Mouse (Mus musculus): ENCODE results near the gene Lamc1. TPM values are rescaled to one million over a fixed set of nuclear protein-coding genes. Genes with fewer than 3 reads are reported as not detected.
A peak's percentile ranks its signal among the peaks of the same experiment; 100 is the strongest.
"Not testable (repeated sequence)": the region's sequence is repeated elsewhere in the genome, so short reads cannot be mapped to it uniquely, and the experiment has no call there.

Gene Lamc1
- 10 to 100 TPM; 61.1 to 76.0 TPM for total RNA-seq (2021)
- 48.4 and 54.8 TPM in 2 replicates for polyA plus RNA-seq (2012; rRNA removed)
- long read RNA-seq, full-length matches to known transcripts = 11 of 21 reads
- long read RNA-seq, partial matches to known transcripts = 10 of 21 reads
- long read RNA-seq, other reads (novel, unspliced or antisense) = 0 of 21 reads

DNA sequence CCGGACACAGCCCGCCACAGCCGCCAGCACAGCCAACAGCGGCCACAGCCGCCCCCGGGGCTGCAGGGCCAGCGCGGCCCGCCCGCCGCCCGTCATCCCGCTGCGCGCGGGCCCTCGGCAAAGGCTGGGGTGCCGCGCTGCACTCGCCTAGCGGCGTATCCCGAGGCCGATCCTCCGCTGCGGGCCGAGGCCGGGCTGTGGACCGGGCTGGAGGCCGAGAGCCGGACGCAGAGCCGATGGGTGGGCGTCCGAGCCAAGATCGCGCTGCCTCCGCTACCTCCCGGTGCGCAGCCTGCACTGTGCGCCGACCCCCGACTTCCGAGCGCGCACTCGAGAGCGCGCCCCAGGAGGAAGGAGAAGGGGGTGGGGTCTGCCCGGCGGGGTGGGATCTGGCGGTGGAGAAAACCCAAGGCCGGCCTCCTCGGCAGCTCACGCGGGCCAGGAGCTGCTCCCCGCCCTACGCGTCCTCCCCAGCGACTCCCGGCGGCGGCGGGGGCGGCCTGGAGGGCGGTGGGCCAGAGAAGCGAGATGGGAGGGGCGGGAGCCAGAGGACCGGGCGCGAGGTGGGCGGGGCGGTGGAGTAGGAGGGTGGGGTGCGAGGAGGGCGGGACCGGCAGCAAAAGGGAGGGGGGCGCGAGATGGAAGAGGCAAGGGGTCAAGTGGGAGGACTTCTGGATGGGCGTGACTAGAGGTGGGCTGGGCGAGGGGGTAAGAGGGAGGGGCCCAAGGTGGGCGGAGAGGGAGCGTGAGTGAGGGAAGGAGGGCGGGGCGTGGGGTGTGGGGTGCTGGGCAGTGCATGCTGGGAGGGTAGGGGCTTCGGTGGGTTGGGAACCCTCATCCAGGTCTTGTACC, at the start of gene Lamc1:
Gene Lamc1, minus strand, starts transcription at position 343 of the 852 bp plus-strand sequence.
- peak; percentile 96 for DNase-seq

DNA sequence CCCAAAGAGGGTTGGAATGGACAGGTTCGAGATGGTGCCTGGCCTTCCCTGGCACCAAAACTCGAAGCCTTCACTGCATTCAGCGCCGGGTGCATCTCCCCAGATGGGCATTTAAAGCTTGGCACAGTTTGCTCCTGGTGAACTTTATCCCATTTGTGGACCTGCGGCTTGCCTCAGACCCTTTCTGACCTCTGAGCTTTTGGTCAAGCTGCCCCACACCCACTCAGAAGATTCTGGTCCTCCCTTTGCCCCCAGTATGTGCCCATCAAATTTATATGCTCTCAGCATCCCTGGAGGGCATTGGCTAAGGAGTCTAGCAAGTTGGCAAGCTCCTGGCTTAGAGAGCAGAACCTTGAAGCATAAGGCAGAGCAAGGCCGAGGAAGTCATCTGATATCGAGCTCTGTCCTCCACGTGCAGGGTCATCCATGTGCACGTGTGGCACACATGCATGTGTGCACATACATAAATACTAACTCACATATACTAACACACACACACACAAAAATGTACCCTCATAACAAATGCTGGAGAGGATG, 48.2 kb upstream of the Lamc1 start:
- DNase-seq = peak; percentile 20

DNA sequence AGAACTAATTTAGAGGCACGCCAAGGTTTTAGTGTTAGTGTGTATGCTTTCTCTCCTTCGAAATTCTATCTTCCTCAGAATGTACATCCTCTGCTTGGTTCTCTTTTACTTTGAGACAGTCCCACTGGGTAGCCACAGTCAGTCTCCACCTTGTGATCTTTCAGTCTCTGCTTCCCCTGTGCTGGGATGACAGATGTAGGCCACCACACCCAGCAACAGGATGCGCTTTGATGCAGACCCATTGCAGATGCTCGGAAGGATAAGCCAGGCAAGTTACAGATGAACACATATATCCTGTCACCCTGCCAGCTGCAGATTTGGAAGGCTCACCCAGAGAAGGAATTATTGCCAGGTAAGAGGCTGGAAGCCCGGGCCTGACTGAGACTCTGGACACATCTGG, 47.2 kb upstream of the Lamc1 start:
- no peak for DNase-seq

DNA sequence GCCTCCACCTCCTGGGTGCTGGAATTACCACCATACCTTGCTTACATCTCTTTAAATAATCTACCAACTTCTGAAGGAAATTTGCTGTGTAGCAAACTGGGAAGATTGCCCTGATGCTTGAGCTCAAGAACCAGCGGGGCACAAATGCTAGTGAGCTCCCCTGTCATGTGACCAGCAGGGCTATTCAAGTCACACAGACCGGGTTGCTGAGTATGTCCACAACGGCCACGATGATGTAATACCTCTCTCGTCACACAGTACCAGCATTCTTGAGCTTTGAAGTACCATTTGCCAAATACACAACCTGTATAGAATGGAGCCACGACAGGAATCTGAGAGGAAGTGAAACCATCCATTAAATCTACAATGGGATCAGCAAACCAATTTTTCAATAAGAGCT, 46.0 kb upstream of the Lamc1 start:
- DNase-seq = no peak

DNA sequence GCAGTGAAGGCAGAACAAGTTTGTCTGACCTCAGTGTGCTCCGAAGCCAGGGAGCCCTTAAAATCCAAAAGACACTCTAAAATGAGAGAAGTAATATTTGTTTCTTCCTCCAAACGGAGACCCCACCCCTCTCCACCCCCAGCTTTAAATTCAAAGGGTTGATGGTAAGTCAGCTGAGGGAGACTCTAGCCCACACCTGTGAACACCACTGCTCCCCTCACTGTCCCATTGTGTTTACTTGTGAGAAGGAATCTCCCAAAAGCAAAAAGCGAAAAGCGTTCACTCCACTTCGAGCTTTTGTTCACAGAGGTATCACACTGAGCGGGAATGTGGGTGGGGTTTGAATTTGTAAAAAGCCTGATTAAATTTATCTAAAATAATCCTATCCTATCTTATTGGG, 43.9 kb upstream of the Lamc1 start:
- DNase-seq = no peak

DNA sequence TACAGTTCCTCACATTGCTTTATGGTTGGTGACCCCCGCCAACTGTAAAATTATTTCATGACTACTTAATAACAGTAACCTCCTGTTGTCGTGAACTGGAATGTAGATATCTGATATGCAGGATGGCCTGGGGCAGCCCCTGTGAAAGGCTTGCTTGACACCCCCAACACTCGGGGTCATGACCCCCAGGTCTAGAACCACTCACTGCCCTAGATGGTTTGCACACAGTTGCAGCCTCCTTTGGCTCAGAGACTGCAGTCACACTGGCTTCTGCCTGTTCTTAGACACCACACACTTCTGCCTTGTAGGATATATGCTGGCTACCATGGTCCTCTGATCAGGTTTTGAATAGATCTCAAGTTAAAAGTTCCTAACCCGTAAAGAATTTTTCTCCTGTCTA, 41.5 kb upstream of the Lamc1 start:
- no peak for DNase-seq

DNA sequence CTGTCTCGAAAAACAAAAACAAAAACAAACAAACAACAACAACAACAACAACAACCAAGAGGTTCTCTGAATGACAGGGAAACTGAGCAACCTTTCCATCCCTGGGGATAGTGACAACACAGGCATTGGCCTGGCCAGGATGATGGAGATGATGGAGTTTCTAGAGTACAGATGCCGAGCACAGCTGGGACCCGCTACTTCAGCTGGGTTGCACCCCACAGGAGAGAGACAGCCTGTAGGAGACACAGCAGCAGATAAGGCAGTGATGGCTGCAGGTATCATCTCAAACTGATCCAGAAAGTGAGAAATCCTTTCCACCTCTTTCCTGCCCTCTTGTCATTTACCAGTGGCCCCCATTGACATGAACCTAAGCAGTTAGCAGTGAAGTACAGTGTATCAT, 39.3 kb upstream of the Lamc1 start:
- no peak for DNase-seq

DNA sequence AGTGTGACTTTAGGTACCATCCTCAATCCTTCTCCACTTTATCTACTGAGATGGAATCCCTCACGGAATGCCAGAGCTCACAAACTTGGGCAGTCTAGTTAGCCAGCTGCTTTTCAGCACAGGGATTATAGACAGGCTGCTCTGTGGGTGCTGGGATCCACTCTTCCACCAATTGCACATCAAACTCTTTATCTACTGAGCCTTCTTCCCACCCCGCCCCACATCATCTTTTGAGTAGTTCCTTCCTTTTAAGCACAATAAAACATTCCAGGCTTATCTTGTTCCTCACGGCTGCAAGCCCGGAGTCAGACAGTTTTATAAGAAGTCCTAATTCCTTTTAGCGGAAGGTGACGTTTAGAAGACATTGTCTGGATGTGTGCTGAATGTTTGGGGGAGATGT, 36.4 kb upstream of the Lamc1 start:
- no peak for DNase-seq

DNA sequence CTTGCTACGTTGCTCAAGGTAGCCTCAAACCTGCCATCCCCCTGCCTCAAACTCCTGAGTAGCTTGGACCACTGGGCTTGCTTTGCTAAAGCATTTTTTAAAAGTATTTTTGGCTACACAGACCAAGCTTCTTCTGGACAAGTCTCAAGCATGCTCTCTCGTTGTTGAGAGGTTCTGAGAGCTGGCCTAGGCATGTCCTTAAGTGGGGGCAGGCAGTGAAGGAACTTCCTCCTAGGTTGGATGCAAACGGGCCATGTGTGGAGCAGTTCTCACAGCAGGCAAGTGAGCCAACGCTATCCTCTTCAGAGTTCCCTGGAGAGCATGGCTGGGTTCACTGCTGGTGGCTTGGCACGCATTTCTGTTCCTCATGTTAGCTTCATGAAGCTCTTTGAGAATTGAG, 34.5 kb upstream of the Lamc1 start:
- no peak for DNase-seq

DNA sequence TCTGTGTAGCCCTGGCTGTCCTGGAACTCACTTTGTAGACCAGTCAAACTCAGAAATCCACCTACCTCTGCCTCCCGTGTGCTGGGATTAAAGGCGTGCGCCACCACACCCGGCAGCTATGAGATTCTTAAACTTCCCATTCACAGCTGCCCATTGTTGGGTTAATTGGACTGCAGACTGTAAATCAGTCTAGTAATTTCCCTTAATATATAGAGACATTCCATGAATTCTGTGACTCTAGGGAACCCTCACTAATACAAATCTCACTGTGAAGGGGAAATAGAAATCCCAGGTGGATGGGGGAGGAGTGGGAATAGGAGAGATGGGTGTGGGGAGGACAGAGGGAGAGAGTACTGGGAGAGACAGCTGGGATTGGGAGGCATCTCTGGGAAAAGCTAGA, 29.3 kb upstream of the Lamc1 start:
- no peak for DNase-seq

DNA sequence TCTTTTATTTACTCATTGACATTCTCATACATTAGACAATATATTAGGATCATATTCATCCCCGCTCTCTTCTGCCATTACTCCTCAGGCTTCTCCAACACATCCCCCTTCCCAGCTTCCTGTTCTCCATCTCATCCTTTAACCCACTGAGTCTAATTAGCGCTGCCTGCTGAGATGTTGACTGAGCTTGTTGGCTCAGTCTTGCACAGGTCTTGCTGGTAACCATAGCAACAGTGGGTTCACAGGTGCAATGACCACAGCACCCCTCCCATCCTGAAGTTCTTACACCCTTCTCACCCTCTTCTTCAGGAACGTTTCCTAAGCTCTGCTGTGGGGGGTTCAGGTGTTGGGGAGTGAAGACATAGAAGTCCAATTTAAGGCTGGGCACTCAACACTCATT, 28.0 kb upstream of the Lamc1 start:
- no peak for DNase-seq

DNA sequence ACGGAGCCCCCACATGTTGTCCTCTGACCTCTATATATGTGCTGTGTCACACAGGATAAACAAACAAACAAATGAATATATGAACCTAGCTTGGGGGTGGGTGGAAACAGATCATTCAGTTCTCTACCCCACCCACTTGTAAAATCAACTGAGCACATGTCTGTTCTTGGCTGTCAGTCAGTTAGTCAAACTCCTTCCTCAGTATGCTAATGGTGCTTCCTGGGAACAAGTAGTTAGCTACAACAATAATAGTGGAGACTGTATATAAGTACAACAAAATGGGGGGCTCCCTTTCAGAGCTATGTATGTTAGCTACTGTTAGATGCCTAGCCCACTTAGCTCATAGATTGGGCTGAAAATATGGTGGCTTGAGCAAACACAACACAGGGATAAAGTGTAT, 24.6 kb upstream of the Lamc1 start:
- no peak for DNase-seq

DNA sequence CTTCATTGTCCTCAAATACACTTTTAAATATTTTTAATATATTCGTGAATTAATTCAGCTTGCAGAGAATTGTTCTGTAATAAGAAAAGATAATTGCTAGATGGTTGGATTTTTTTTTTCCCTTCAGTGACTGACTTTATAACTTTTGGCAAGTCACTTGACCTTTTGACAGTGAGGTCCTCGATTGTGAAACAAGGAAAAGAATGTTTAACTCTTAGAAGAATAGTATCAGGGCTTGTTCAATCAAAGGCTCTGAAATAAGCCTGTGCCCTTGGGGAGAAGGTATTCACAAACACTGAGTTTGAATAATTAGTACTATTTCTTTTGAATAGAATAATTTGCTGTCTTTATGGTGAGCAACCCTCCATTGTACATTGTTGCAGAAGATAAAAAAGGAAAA, 21.9 kb upstream of the Lamc1 start:
- DNase-seq = peak; percentile 21

DNA sequence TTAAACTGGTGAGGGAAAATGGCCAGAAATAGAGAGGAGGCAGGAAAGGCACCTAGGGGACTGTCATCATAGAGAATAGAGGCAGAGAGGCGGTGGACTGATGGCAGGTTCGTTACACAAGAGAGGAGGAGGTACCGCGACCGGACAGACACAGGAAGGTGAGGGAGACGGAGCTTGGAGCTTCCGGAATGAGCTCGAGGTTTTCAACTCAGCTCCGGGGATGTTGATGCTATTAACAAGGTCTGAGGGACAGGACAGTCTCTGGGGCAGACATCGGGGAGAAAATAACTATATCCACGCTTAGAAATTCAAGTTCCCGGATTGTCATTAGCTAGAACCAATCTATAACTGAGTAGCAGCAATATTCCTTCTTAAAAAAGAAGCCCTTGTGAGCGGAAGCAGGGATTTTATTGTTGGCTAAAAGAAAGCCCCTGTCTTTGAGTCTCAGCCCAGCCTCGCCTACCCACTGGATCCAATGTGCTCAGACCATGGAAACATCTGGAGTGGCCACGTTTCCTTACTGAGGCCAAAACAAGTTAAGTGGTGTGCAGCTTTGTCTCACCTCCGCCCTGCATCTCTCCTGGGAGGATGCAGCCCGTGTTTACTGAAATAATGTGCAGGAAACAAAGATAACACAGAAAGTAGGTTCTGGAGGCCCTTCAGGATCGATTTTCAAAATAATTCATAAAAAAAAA, 21.3 kb upstream of the Lamc1 start:
- DNase-seq = no peak

DNA sequence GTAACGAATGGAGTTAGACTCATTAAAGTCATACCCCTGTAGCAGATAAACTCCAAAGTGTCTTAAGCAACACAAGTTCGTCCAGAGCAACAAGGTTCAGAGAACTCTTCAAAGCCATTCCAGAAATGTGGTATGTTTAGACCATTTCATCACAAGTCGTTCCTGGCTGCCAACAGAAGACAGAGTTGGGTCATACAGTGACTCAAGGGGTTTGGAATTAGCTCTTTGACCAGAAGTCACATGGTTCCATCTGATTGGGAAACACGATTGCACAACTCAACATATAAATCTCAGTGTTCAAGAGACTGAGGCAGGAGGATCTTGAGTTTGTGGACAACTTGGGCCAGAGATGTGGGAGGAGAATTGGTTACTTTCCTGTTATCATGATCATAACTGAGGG, 18.4 kb upstream of the Lamc1 start:
- peak; percentile 63 for DNase-seq

DNA sequence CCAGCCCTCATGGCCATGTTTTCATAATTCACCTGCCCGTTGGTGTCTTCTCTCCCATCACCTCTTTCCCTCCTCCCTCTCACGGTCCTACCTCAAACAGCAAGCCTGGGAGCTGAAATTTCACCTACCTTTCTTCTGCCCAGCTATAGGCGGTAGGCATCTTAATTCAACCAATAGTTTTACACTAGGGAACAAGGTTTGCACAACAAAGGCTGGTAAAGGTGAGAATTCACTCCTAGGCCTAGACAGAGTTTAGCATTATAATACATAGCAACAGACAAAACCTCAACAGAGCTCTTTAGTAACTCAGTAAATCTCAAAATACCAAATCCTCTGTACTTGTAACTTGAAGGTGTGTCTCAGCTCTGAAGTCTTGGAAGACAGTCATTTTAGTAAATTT, 15.1 kb upstream of the Lamc1 start:
- DNase-seq = no peak

DNA sequence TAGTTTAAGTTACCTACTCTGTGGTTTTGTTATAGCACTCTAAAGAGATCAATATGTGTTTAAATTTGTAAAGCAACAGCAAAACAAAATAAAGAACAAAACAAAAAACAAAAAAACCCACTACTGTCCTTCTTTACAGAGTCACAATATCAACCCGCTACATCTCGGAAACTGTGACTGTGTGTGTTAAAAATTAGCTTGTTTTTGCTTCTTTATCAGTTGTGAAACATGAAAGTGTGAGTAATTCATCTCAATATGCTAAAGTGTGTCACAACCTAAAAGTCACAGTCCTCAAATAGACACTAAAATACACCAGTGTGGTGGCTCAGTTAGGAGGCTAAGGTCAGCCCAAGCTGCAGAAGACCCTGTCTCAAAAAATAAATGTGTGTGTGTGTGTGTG, 14.5 kb upstream of the Lamc1 start:
- no peak for DNase-seq

DNA sequence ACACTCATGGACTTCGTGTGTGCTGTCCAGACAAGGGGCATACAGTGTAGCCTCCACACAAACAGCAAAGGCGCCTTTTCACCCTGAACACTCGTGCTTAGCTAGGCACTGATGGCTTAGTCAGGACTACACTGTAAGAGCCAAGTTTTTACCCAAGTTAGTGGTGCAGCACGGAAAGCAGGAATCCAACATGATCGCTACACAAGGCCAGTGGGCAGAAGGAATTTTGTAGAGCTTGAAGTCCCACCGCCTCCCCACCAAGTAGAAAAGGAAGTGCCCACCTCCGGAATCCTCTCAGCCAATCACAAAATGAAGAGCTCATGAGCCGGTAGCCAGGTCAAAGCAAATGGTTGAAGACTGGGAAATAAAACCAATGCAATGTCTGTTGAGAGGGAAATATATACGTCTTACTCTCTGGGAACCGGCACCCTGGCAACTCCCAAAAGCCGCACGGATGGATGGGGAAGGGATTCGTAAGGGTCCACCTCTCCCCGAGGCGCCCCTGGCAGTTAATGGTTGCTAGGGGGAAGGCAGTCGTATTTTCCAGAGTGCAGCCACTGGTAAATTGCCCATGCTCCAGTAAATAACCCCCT, 13.2 kb upstream of the Lamc1 start:
- no peak for DNase-seq

DNA sequence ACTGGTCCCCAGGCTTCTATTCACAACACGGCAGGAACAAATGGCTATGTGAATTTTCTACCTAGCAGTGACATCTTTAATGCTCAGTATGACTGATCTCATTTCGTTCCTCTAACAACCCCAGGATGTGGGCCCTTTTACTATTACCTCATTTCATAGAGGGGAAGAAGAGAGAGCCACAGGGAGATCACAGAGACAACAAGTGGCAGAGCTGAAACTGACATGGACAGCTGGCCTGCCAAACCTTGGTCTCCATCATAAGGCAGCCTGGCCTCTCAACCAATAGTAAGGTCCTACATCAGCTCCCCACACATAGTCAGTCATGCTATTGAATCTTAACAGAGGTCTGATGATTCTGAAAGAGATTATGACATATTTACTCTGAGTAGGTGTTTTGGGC, 12.4 kb upstream of the Lamc1 start:
- no peak for DNase-seq

DNA sequence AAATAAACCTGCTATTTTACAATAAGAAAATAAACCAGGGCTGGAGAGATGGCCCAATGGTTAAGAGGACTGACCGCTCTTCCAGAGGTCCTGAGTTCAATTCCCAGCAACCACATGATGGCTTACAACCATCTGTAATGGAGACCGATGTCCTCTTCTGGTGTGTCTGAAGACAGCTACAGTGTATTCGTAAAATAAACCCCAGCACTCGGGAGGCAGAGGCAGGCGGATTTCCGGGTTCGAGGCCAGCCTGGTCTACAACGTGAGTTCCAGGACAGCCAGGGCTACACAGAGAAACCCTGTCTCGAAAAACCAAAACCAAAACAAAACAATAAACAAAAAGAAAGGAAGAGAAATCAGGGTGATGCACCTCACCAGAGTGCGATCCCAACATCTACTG, 2.9 kb upstream of the Lamc1 start:
- not testable (repeated sequence) for DNase-seq

DNA sequence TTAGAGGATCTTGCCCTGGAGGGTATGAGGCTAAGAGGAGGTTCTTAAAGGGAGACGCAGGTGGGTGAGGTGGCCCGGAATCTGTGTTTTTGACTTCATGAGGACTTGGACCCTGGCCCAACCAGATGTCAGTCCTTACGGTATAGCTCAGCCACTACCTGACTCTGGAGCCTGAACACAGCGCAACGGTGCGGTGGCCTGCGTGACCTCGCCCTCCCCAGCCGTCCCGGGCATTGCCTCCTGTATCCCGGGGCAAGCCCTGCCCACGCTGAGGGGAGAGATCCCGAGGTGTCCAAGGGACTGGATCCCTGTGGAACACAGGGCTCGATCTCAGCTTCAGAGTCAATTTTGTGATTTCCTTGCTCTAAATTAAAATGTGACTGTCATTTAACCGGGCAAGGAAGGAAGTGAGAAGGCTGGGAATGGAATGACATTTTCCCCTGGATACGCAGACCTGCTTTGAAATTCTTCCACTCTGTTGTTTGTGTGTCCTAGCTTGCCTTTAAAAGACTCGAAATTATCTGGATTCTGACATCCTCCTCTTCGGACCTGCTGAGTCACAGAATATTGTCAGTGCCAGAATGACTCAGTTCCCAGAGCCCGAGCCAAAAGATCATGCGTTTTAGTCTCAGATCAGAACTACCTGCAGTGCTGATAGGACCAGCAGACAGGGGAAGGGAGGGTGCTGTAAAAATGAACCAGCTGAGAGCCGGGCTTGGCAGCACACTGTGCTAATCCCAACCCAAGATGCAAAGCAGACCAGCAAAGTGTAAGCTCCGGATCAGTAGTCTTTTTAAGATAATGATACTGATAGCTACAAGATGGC, 923 bp upstream of the Lamc1 start:
- DNase-seq = peak; percentile 87

Data from adrenal gland, adult 2 months (tissue).